Mouse (Mus musculus): Measurements from ENCODE around the gene Hist1h3g. TPM values are rescaled to one million over a fixed set of nuclear protein-coding genes. Genes with fewer than 3 reads are reported as not detected.
A peak's percentile ranks its signal among the peaks of the same experiment; 100 is the strongest.
"Not testable (repeated sequence)": the region's sequence is repeated elsewhere in the genome, so short reads cannot be mapped to it uniquely, and the experiment has no call there.

The Hist1h3g gene
- polyA plus RNA-seq, 1 experiment from 2014 or later = 5.4 TPM

- peak; percentile 91 for ATAC-seq (ENCODE audit: insufficient number of reproducible peaks, low FRiP score, low TSS enrichment, low read depth)
- peaks cover 17% of the 10 kb centered on the region for H3K4me1 ChIP-seq
- H3K4me3 ChIP-seq = peak within 1 kb of the TSS; percentile 43
- peak within 1 kb of the TSS; percentile 94 for H3K27ac ChIP-seq
- peak within 1 kb of the TSS; percentile 53 for H3K4me2 ChIP-seq
- WGBS = under 1% methylated on average over 18 of the region's 18 CpGs
- no peaks in the 10 kb centered on the region for H3K36me3 ChIP-seq
- H3K27me3 ChIP-seq = no peaks in the 10 kb centered on the region
- peak within 1 kb of the TSS; percentile 40 for H3K9ac ChIP-seq
- H3K9me3 ChIP-seq = no peaks in the 10 kb centered on the region
Observed at GRCm38 (mm10) chr13:23571022-23571503, 35.8 kb downstream of the Hist1h3g start, which contains the start of the genes Hist1h2ae and Hist1h2bg. Hist1h2ae (minus strand) TSS chr13:23571220. Hist1h2bg (plus strand) TSS chr13:23571396.

- under 1% methylated on average over 17 of the region's 34 CpGs for WGBS
- H3K27ac ChIP-seq = peak overlapping the region; percentile 94
- peaks cover 23% of the 10 kb centered on the region for H3K4me1 ChIP-seq
- not testable (repeated sequence) for H3K36me3 ChIP-seq; H3K27me3 ChIP-seq; ATAC-seq (ENCODE audit: insufficient number of reproducible peaks, low FRiP score, low TSS enrichment, low read depth); H3K9me3 ChIP-seq
- H3K4me3 ChIP-seq = peak overlapping the region; percentile 43
- H3K9ac ChIP-seq = peak overlapping the region; percentile 40
- peak overlapping the region; percentile 53 for H3K4me2 ChIP-seq
Observed at GRCm38 (mm10) chr13:23571504-23572217, 36.4 kb downstream of the Hist1h3g start.

DNA sequence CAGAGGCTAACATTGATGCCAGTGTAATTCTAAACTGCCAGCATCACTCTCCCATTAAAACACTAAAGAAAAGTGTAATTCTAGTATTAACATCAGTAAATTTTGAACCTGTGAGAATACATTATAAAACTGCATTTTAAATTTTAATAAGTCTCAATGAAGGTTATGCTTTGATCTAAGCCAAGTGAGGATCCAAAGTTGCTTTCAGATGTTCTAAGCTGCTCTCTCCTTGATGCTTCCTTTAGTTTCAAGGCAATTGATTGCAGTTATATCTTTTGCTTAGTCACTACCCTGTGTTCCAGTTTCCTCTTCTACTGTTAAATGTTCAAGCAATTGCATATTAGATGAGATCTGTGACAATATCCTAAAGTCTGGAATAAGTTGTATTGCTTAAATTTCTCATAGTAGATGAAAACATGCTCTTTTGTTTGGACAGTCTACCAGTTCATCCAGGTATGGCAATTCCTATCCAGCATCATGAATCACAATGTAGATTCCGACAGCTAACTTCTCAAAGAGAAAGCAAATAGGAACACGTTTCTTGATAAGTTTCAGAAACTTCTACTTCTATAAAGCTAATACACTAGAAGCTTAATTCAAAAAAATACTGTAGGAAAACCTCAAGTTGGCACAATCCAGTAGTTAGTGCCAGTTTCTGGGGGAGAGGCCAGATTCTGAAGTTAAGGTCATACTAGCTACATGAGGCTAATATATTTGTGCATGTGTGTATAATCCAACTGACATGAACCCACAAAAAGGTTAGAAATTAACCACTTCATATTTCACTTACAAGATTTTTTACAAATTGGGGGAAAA lies 37.2 kb downstream of the Hist1h3g start:
- 23% methylated on average over 2 of the region's 2 CpGs for WGBS
- no peak for ATAC-seq (ENCODE audit: insufficient number of reproducible peaks, low FRiP score, low TSS enrichment, low read depth)

GRCm38 (mm10) chr13:23573034-23573897 lies 38.0 kb downstream of the Hist1h3g start:
- H3K9me3 ChIP-seq; ATAC-seq (ENCODE audit: insufficient number of reproducible peaks, low FRiP score, low TSS enrichment, low read depth); H3K36me3 ChIP-seq; H3K27me3 ChIP-seq: not testable (repeated sequence)
- Histone ChIP-seq H3K4me3 (peak overlapping the region; percentile 43), H3K27ac (peak overlapping the region; percentile 94), H3K4me2 (peak overlapping the region; percentile 53), H3K4me1 (peaks cover 30% of the 10 kb centered on the region), H3K9ac (peak overlapping the region; percentile 40)
- WGBS = 6% methylated on average over 20 of the region's 20 CpGs

More for the DNA sequence above, 37.2 kb downstream of the Hist1h3g start:
- H3K4me2 ChIP-seq = peak overlapping the region; percentile 53
- no peaks in the 10 kb centered on the region for H3K9me3 ChIP-seq
- peak overlapping the region; percentile 94 for H3K27ac ChIP-seq
- H3K27me3 ChIP-seq = no peaks in the 10 kb centered on the region
- peak overlapping the region; percentile 40; the same call in 1 of the 2 replicates for H3K9ac ChIP-seq
- no peaks in the 10 kb centered on the region for H3K36me3 ChIP-seq
- peaks cover 30% of the 10 kb centered on the region for H3K4me1 ChIP-seq
- peak overlapping the region; percentile 43 for H3K4me3 ChIP-seq

GRCm38 (mm10) chr13:23573898-23574524 lies 38.8 kb downstream of the Hist1h3g start, which contains the start of the genes Hist1h2bf and Hist1h2ad:
Hist1h2bf (minus strand) TSS chr13:23574196.
Hist1h2ad (plus strand) TSS chr13:23574381.
- peak; percentile 87 for ATAC-seq (ENCODE audit: insufficient number of reproducible peaks, low FRiP score, low TSS enrichment, low read depth)
- under 1% methylated on average over 39 of the region's 42 CpGs for WGBS
- not testable (repeated sequence) for H3K36me3 ChIP-seq, H3K27me3 ChIP-seq, H3K9me3 ChIP-seq
- Histone ChIP-seq H3K9ac (peak within 1 kb of the TSS; percentile 40), H3K27ac (peak within 1 kb of the TSS; percentile 94), H3K4me2 (peak within 1 kb of the TSS; percentile 57), H3K4me1 (peaks cover 30% of the 10 kb centered on the region), H3K4me3 (peak within 1 kb of the TSS; percentile 43)

- H3K36me3 ChIP-seq; H3K9ac ChIP-seq; ATAC-seq (ENCODE audit: insufficient number of reproducible peaks, low FRiP score, low TSS enrichment, low read depth); H3K27me3 ChIP-seq; H3K9me3 ChIP-seq: not testable (repeated sequence)
- Histone ChIP-seq H3K4me3 (peak overlapping the region; percentile 43), H3K4me2 (peak overlapping the region; percentile 57), H3K27ac (peak overlapping the region; percentile 94), H3K4me1 (peaks cover 30% of the 10 kb centered on the region)
- 1% methylated on average over 14 of the region's 39 CpGs for WGBS
Observed at GRCm38 (mm10) chr13:23574546-23575170, 39.4 kb downstream of the Hist1h3g start.

- peak; percentile 62; the same call in 1 of the 2 replicates for ATAC-seq (ENCODE audit: insufficient number of reproducible peaks, low FRiP score, low TSS enrichment, low read depth)
- peak within 1 kb of the TSS; percentile 57 for H3K4me2 ChIP-seq
- H3K27ac ChIP-seq = peak within 1 kb of the TSS; percentile 86
- WGBS = under 1% methylated on average over 18 of the region's 18 CpGs
- H3K9me3 ChIP-seq = no peaks in the 10 kb centered on the region
- H3K27me3 ChIP-seq = no peaks in the 10 kb centered on the region
- H3K9ac ChIP-seq = peak within 1 kb of the TSS; percentile 50
- H3K36me3 ChIP-seq = no peaks in the 10 kb centered on the region
- H3K4me3 ChIP-seq = peak within 1 kb of the TSS; percentile 43
- peaks cover 25% of the 10 kb centered on the region for H3K4me1 ChIP-seq
Observed at GRCm38 (mm10) chr13:23575271-23575851, 40.1 kb downstream of the Hist1h3g start, which contains the start of gene Hist1h3d. Hist1h3d (plus strand) TSS chr13:23575763.

DNA sequence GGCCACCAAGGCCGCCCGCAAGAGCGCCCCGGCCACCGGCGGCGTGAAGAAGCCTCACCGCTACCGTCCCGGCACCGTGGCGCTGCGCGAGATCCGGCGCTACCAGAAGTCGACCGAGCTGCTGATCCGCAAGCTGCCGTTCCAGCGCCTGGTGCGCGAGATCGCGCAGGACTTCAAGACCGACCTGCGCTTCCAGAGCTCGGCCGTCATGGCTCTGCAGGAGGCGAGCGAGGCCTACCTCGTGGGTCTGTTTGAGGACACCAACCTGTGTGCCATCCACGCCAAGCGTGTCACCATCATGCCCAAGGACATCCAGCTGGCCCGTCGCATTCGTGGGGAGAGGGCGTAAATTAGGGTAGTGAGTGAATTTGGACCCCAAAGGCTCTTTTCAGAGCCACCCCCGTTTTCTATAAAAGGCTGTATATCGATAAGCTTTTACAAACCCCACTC lies 40.7 kb downstream of the Hist1h3g start:
- WGBS = under 1% methylated on average over 19 of the region's 40 CpGs
- ATAC-seq (ENCODE audit: insufficient number of reproducible peaks, low FRiP score, low TSS enrichment, low read depth); H3K9me3 ChIP-seq; H3K36me3 ChIP-seq; H3K27me3 ChIP-seq: not testable (repeated sequence)
- H3K4me2 ChIP-seq = peak overlapping the region; percentile 57
- H3K4me3 ChIP-seq = peak overlapping the region; percentile 40
- H3K9ac ChIP-seq = peak overlapping the region; percentile 50
- H3K4me1 ChIP-seq = peaks cover 25% of the 10 kb centered on the region
- H3K27ac ChIP-seq = peak overlapping the region; percentile 79

DNA sequence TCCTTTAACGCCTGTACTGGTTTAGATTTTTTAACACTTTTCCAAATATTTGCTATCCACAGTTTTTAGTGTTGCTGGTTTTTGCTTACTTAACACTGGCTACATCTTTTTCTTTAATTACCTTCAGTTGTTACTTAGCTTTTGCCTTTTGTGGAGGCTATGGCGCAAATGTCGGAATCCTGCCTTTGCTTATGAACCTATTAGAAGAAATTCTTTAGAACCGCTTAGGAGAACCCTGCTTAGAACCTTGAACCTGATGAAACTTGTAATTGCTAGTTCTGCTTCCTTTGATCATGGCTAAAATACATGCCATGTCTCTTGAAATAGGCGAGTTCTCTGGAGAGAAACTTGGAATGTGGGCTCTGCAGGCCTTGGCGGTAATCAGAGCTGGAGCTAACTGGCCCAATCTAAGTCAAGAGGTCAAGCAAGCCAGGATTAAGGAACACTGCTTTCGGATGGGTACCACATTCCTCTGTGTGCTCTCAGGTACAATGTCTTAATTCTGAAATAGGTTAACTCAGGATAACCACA lies 41.2 kb downstream of the Hist1h3g start:
- Histone ChIP-seq H3K4me2 (peak overlapping the region; percentile 57), H3K4me1 (peaks cover 25% of the 10 kb centered on the region), H3K9me3 (no peaks in the 10 kb centered on the region), H3K4me3 (peak overlapping the region; percentile 40), H3K27ac (peak overlapping the region; percentile 78), H3K9ac (peak overlapping the region; percentile 50), H3K27me3 (no peaks in the 10 kb centered on the region), H3K36me3 (no peaks in the 10 kb centered on the region)
- ATAC-seq (ENCODE audit: insufficient number of reproducible peaks, low FRiP score, low TSS enrichment, low read depth) = no peak
- WGBS = 7% methylated on average over 7 of the region's 7 CpGs

All from limb, embryonic 15.5 days (tissue).